Mouse (Mus musculus): ENCODE measurements around the gene Lrrc75a.
"Not testable (repeated sequence)": the region's sequence is repeated elsewhere in the genome, so short reads cannot be mapped to it uniquely, and the experiment has no call there.

Gene Lrrc75a

DNA sequence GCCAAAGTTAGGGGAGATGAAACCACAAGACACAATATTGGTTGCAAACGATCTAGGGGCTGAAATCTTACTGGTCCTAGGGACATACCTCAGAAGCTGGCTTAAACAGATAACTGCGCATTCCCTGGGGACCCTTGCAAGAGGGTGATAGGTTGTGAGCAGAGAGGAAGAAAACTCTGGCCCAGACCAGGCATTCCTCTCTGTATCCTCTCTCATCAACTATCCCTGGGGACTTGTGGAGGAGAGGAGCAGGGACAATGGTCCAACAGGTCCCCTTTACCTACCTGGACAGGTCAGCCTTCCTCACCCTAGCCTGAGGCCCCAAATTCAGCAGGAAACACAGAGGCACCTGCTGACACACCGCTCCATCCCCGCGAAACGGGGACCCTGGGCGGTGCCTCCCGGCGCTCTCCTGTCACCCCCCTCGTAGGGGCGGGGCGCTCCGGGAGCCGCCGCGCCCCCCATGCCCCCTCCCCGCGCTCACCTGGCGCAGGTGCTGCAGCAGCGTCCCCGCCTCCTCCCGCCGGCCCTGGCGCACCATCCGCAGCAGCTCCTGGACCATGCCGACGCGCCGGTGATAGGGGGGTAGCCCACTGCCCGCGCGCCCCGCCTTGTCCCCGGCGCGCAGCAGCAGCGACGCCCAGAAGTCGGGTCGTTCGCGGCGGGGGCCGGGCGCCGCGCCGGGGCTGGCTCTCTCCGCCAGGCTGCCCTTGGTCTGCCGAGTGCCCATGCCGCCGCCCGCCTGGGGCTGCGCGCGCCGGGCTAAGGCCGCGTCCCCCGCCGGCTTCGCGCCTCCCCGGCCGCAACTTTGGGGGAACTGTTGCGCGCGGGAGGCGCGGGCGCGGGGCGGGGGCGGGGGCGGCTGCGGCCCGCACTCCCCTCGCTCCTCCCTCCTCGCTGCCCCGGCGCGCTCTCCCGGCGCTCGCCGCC lies at the start of gene Lrrc75a:
Gene Lrrc75a (minus strand): TSS at position 863 of the 930 bp plus-strand sequence.
- no peak for DNase-seq (ENCODE audit: low spot score in 2 of 2)

DNA sequence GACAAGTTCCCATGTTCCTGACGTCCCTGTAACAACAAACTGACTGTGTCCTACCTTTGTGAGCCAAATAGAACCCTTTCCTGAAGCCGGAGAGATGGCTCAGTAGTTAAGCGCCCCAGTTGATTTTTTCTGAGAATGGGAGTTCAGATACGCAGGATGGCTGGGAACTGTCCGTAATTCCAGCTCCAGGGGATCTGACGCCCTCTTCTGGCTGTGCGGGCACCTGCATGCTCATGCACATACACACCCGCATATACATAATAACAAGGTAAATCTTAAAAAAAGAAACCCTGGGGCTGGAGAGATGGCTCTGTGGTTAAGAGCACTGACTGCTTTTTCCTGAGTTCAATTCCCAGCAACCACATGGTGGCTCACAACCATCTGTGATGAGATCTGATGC lies 46.8 kb upstream of the Lrrc75a start:
- no peak for DNase-seq (ENCODE audit: low spot score in 2 of 2)

DNA sequence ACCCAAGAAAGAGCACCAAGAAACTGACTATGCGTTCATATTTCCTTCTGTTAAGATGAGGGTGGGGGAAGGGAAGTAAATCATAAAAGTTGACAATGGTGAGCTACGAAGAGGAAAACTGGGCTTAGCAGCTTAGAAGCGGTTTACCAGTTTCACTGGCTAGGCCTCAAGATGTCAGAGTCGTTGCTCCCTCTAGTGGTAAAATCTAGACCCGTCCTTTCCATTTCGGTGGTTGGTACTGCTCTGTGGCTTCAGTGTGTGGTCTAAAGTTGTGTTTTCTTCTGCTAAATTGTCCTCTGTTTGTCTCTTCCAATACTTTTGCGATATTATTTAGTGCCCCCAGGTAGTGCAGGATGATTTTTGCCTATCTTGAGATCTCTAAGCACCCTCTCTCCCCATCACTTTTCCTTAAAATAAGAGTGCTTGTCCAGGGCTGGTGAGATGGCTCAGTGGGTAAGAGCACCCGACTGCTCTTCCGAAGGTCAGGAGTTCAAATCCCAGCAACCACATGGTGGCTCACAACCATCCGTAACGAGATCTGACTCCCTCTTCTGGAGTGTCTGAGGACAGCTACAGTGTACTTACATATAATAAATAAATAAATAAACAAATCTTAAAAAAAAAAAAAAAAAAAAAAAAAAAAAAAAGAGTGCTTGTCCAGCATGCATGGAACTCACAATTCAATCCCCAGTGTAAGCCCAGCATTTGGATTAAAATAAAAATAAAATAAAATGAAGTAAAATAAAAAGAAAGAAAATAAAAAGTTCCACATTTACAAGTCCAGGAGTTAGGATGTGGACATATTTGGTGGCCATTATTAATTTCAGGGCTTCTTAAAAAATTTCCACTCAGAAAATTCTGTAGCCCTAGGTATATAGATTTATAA lies 45.2 kb upstream of the Lrrc75a start:
- DNase-seq (ENCODE audit: low spot score in 2 of 2) = peak; percentile 8 to 17

DNA sequence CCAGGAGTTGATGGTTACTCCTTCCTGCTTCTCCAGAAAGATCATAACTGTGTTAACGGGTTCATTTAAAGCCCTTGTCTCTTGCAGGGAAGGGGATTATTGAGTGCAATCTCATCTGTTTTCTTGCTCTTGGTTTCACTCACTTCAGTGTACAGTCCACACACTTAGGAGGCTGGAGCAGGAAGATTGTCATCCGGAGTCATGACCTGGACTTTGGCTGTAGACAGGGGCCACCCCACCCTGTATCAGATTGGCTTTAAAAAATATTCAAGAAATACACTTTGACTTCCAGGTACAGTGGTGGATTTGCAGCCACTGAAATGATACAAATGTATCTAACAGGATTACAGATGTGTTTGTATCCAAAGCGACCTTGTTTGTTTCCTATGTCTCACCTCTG lies 43.3 kb upstream of the Lrrc75a start:
- DNase-seq (ENCODE audit: low spot score in 2 of 2) = no peak

DNA sequence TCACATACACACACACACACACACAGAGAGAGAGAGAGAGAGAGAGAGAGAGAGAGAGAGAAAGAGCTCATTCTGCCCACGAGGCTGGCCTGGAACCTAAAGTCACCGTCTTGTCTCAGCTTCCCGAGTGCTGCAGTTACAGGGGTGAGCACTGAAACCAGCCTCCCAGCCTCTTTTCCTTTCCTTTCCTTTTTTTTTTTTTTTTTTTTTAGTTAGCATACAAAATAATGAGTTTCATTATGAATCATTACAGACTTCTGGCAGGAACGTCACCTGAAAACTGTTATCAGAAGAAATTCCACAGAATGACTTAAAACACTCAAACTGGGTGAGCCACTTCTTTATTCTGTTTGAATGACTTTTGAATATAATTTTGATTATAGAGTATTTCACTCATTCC lies 31.6 kb upstream of the Lrrc75a start:
- no peak for DNase-seq (ENCODE audit: low spot score in 2 of 2)

DNA sequence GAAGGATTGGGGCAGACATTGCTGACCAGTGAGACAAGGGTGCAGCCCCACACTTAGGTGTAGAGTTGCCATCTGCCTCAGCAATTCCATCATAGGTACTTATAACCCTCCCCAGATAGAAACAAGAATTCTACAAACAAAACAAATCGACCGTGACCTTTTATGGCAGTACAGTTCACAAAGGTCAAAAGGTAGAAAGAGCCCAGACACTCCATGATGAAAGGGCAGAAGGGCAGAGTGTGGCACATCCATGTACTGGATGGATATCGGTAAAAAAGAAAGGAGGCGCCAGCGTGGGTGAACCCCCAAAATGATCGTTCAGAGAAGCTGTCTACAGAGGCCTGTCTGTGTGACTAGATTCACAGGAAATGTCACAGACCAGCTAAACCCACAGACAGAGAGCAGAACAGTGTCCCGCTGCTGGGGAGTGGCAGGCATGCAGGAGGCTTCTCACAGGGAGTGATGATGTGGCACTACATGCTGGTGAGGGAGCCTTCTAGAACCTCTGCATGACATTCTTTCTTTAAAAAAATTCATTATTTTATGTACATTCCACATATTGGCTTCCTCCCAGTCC lies 30.5 kb upstream of the Lrrc75a start:
- no peak for DNase-seq (ENCODE audit: low spot score in 2 of 2)

DNA sequence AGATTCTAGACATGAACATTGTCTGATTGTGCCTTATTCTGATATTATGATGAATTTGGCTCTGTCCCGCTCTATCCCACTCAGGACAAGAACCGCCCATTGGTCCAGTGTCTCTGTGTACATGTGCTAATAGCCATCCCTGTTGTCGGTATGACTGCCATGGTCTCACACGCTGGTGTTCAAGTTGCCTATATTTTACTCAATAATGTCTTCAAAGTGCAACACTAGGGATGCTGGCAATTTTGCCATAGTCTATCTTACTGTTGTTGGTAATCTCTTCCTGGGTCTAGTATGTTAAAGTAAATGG lies 27.9 kb upstream of the Lrrc75a start:
- DNase-seq (ENCODE audit: low spot score in 2 of 2) = no peak

DNA sequence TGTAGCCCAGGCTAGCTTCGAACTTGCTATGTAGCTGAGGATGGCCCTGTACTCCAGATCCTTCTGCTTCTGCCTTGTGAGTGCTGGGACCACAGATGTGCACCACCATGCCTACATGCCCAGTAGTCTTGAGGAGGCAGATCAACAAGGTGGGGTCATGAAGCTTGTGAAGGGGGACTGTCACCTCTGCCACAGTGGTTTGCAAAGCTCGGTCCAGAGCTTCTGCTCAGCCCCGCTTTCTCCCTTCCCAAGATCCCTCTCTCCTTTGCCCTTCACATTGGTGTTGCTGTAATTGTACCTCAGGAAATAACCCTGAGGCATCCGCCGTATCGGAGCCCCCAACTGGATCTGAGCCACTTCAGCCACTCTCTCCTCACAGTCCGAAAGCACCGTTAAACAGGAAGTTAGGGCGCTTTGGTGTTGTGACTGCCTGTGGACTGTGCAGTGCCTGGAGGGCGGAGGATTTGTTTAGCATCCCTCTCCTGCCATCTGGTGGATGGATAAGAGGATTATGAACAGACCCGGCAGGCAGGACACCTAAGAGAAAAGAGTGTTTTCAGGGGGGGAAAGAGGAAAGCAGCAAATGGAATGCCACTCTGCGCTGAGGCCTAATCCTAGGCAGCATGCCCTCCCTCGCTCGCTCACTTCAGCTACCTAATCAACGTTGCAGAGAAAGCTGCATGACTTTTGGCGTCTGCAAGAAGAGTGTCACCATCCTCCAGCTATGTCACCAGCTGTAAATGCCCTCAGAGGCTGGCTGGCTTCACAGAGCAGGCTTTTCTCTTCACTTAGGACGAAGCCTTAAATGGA lies 27.4 kb upstream of the Lrrc75a start:
- DNase-seq (ENCODE audit: low spot score in 2 of 2) = peak; percentile 66 to 75

DNA sequence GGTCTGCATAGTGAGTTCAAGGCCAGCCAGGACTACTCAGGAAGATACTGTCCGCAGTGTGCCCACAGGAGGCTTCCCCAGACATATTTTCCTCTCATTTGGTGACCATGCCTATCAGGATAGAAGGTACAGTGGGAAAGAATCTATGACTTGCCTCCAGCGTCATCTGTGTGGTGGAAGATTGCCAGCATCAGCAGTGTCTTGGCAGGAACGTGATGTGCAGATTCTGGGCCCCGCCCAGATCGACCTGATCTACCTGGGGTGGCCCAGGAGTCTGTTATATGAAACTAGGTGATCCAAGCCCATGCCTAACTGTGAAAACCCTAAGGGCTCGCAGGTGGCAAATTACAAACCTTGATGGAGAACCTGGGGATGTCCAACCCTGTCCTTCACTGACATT lies 21.7 kb upstream of the Lrrc75a start:
- no peak for DNase-seq (ENCODE audit: low spot score in 2 of 2)

DNA sequence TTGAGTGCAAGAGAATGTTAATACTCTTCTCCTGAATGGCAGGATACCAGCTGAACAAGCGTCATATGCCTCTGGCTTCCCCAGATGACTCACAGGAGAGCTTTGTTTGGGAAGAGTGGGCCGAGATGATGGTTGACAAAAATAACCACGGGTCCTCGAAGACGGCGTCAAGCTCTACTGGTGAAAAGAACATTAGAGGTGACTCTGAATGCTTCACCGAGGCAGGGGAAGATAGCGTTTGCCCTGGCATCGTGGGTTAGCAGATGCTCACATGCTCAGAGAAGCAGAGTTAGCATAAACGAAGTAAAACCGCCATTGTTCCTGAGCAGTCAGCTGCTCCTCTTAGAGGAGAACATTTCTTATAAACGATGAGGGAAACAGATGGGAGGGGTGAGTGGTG lies 21.1 kb upstream of the Lrrc75a start:
- no peak for DNase-seq (ENCODE audit: low spot score in 2 of 2)

DNA sequence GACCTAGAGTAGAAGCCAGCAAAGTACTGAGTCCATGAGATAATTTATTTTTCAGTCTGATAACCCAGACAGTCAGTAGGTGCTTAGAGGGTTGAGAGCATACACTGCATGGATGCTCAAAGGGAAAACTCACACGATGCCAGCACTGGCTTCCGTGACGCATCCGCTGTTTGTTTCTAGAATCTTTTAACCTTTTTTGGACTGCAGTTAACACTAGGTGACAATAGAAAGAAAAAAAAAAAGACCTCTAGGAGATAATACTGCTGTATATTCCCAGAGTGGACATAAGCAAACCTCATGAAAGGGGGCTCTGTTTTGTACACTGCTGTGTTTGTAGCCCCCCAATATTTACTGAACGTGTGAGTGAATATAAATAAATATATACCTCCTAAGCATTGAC lies 20.7 kb upstream of the Lrrc75a start:
- DNase-seq (ENCODE audit: low spot score in 2 of 2) = no peak

DNA sequence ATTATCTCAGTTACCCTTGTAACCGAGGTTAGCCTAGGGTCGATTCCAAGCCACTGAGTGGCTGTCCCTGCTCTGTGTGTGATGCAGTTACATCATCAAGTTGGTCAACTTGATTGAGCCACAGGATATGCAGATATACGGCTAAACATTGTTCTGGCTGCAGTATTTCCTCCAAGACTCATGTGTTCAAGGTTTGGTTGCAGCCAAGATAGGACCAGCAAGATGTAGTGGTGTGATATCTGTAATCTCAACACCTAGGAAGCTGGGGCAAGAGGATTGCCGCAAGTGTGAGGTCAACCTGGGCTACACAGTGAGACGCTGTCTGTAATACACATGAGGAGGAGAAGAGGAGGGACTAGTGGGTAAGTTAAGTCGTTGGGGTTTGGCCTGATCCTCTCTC lies 15.9 kb upstream of the Lrrc75a start:
- no peak for DNase-seq (ENCODE audit: low spot score in 2 of 2)

DNA sequence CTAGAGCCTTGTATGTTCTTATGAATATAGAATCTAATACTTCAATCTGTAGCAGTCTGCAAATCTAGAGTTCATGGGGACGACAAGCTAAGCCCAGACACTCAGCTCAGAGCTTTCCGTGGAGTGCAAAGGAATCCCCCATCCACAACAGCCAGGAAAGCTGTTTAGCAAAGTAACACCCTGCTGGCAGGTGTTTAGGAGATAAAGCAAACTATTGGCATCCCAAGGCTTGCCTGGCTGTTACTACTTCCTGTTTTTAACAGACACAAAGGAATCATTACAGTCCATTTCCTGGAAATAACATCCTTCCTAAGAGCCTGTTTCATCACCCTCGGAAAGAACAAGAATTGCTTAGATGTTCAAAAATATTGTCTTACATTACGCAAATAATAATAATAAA lies 12.6 kb upstream of the Lrrc75a start:
- DNase-seq (ENCODE audit: low spot score in 2 of 2) = no peak

DNA sequence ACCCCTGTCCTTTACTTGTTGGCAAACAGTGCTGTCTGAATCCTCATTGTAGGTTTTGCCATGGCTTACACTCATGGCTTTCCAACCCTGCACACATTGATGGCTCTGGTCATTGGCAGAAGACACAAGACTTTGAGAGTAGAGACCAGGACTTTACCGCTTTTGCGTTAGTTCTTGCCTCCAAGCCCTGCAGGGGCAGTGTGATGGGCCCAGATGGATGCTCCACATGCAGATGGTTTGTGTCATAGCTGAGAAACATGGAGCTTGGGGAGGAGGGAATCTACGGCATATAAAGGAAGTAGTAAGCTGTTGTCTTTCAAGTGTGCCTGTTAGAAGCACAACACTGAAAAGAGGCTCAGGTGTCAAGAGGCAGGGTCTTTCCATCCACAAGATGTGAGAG lies 3.8 kb upstream of the Lrrc75a start:
- no peak for DNase-seq (ENCODE audit: low spot score in 2 of 2)

DNA sequence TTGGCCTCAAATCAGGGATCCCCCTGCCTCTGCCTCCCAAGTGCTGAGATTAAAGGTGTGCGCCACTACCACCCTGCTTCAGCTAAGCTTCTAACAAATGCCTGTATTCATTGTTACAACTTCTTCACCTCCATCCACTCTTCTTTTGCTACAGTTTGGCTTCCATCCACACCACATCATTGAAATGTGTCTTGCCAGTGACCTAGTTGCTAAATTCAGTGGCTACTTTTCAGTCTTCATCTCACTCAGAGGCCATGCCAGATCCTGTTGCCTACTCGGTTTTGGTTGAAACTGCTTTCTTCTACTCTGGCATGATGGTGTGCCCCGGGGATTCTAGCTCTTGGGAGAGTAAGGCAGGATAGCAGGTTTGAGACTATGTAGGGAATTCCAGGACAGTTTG lies 3.2 kb upstream of the Lrrc75a start:
- no peak for DNase-seq (ENCODE audit: low spot score in 2 of 2)

DNA sequence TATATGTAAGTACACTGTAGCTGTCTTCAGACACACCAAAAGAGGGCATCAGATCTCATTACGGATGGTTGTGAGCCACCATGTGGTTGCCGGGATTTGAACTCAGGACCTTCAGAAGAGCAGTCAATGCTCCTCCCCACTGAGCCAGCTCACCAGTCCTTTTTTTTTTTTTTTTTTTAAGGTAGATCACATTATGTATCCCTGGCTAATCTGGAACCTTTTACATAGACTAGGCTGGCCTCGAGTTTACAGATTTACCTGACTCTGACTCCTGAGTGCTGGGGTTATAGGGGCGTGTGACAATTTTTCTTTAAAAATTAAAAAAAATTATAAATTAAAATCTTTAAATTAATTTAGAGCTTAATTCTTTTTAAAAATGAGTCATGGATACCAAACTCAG lies 1.5 kb upstream of the Lrrc75a start:
- DNase-seq (ENCODE audit: low spot score in 2 of 2) = not testable (repeated sequence)

DNA sequence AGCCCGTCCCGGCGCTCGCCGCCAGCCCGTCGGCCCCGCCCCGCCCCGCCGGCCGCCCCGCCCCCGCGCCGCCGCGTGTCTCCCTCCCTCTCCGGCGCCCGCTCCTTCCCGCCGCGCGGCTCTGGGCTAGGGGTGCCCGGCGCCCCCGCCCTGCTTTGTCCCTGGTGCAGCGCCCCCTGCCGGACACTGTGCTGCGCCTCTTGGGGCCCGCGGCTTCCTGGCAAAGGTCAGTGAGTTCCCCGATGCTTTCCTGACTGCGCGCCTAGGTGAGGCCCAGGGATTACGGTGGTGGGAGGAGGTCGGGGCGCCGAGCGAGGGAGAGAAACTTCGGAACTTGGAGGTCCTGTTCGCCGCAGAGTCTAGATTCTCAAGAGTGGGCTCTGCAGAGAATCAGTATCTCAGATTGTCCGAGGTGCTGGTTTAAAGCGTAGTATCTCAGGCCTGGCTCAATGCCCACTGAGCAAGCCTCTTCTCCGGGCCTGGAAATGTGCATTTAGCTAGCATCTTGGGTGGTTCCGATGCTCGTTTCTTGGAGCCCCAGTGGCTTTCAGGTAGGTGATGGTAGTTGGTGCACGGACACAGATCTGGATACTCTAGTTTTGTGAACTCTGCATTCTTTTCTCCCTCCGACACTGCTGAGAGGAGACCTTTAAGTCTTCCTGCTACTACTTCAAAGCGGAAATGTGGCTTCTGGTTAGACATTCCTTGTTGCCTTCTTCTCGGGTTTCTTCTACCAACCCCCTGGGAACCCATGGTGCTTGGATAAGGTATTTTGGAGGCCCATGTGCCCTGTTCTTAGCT lies 468 bp upstream of the Lrrc75a start, which contains the start of gene Mmgt2:
Gene Mmgt2 (plus strand): TSS at position 74 of the 801 bp plus-strand sequence.
- DNase-seq (ENCODE audit: low spot score in 2 of 2) = peak; percentile 86 to 90

DNA sequence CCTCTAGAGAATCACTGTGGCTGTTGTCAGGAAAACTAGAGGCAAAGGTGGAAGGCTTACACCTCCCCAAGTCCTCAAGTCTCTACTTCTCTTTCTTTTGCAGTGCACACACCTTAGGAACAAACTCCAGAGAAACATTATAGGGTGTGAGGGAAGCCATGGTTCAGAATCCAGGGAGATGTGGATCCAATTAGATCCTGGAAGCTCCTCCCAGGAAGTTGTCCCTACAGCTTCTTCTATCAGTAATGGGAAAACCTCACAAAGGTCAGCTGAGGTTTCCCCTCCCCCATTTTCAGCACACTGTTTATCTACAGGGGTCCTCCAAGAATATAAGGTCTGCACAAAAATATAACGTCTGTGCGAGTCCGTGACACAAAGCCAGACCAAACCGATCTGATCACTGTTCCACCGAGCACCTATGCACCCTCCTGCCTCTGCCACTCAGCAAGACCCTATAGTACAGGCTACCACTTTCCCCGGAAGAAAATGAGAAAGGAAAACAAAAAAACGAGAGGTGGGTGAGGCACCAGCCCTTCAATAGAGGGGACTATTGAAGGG lies 1.3 kb downstream of the Lrrc75a start:
- DNase-seq (ENCODE audit: low spot score in 2 of 2) = no peak

DNA sequence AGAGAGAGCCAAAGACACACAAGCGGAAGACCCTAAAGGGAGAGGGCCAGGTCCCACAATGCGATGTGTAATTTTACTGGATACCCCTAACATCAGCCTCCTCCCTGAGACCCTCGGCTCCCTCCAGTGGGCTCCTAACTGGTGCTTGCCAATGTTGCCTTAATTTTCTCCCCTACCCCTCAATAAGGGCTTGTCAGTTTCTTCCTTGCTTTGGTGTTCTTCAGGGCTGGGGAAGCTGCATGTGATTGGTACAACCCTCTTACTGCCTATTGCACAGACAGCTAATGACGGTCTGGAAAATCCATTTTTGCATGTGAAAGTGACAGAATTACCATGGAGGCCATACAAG lies 1.9 kb downstream of the Lrrc75a start:
- DNase-seq (ENCODE audit: low spot score in 2 of 2) = no peak

DNA sequence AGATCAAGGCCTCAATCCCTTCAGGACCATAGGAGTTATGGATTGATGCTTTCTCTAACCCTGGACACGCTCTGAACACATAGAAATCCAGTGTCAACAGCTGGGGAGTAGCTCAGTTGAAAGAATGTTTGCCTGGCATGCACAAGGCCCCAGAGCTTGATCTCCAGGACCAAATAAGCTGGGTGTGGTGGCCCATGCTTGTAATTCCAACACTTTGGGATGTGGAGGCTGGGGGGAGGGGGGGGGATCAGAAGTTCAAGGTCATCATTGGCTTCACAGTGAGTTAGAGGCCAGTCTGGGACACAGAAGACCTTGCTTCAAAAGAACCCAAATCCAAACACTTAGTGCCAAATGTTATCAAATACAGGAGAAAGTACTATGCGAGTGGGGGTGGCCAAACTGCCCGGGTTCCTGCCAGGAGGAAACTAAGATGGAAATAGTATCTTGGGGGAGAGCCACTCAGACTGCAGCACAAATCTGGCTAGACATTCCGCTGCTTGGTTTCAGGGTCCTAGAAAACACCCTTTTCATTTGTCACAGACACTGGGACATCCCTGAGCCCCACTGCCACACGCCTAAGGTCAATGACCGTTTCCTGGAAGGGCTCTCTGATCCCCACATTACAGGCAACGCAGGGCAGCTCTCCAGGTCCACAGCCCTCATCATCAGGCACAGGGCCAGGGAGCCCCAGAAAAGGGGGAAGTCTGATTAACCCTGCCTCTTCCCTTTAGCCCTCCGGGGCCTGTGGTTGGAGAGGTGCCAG lies 2.4 kb downstream of the Lrrc75a start:
- peak; percentile 55 to 57 for DNase-seq (ENCODE audit: low spot score in 2 of 2)

Measured in heart, adult 9 months (tissue).